Mouse (Mus musculus) lung, adult 2 months (tissue): ENCODE measurements around the gene Tusc2.

Source experiments
- CTCF ChIP-seq: fragments of 200-500 bp; IDR thresholded peaks from 2 replicates; pipeline ENCODE4 v1.5.1; 2011; ENCODE audit warnings: mild to moderate bottlenecking, low read length, control low read depth; ENCODE audit not compliant: insufficient read depth
- POLR2A ChIP-seq: fragments of 200-500 bp; IDR thresholded peaks from 2 replicates; pipeline ENCODE4 v1.6.1; 2011; ENCODE audit warnings: low read depth, mild to moderate bottlenecking, control low read depth, low read length, borderline replicate concordance; ENCODE audit errors: extremely low read depth

DNA sequence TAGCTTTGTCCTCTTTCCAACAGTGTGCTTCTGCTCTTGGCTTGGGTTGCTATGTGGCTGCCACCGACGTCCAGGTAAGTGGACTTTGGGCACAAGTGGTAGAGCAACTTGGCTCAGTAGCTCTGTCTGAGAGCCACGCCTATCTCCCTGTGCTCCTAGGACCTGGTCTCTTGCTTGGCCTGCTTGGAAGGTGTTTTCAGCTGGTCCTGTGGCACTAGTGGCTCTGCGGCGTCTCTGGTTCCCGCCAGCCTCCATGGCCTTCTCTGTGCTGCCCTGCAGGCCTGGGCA, 27.7 kb downstream of the Tusc2 start:
- TF ChIP-seq POLR2A (no peak), CTCF (no peak)
